Mouse (Mus musculus) G1E-ER4 (cell line): ENCODE results near the gene Hist1h4b. TPM values are rescaled to one million over a fixed set of nuclear protein-coding genes. Genes with fewer than 3 reads are reported as not detected.
"Not testable (repeated sequence)": the region's sequence is repeated elsewhere in the genome, so short reads cannot be mapped to it uniquely, and the experiment has no call there.

Experiments
- GATA1 ChIP-seq: IDR thresholded peaks from one replicate; pipeline ENCODE4 v1.8.0; 2012; ENCODE audit warnings: low read length, inconsistent platforms
- polyA plus RNA-seq: library from polyadenylated mRNA; stranded (reverse); fragments of >175 nt; gene quantifications from 2 replicates; pipeline ENCODE4 v1.2.3, GENCODE M21; 2012

The Hist1h4b gene
- polyA plus RNA-seq, 1 experiment = 10.6 TPM

- no peak for TF ChIP-seq GATA1
These were observed 18.1 kb upstream of the Hist1h4b start, which contains the start of gene Hist1h1c for GRCm38 (mm10) chr13:23738677-23739068. Hist1h1c (plus strand) TSS chr13:23738808.

- no peak for TF ChIP-seq GATA1
These were observed 17.5 kb upstream of the Hist1h4b start for GRCm38 (mm10) chr13:23739069-23739921.

GRCm38 (mm10) chr13:23739922-23740252 lies 16.9 kb upstream of the Hist1h4b start:
- no peak for TF ChIP-seq GATA1

- TF ChIP-seq GATA1 = no peak
These were observed 16.5 kb upstream of the Hist1h4b start for GRCm38 (mm10) chr13:23740256-23740840.

- no peak for TF ChIP-seq GATA1
These were observed 15.9 kb upstream of the Hist1h4b start for GRCm38 (mm10) chr13:23740910-23741309.

GRCm38 (mm10) chr13:23742007-23742406 lies 14.8 kb upstream of the Hist1h4b start:
- no peak for TF ChIP-seq GATA1

GRCm38 (mm10) chr13:23743215-23743614 lies 13.6 kb upstream of the Hist1h4b start:
- TF ChIP-seq GATA1 = no peak

- no peak for TF ChIP-seq GATA1
These were observed 12.8 kb upstream of the Hist1h4b start for GRCm38 (mm10) chr13:23743963-23744362.

GRCm38 (mm10) chr13:23744421-23745380 lies 12.1 kb upstream of the Hist1h4b start:
- no peak for TF ChIP-seq GATA1

- no peak for TF ChIP-seq GATA1
These were observed 11.2 kb upstream of the Hist1h4b start, which contains the start of gene Hist1h3c for GRCm38 (mm10) chr13:23745381-23746161. Hist1h3c (minus strand) TSS chr13:23745602.

GRCm38 (mm10) chr13:23746201-23747080 lies 10.4 kb upstream of the Hist1h4b start, which contains the start of gene Hist1h2bb:
Hist1h2bb (plus strand) TSS chr13:23746734.
- not testable (repeated sequence) for TF ChIP-seq GATA1

GRCm38 (mm10) chr13:23747081-23747891 lies 9.5 kb upstream of the Hist1h4b start:
- no peak for TF ChIP-seq GATA1

GRCm38 (mm10) chr13:23747892-23748288 lies 8.9 kb upstream of the Hist1h4b start:
- TF ChIP-seq GATA1 = no peak
